Mouse (Mus musculus): ENCODE measurements around the gene Slc22a21. TPM values are rescaled to one million over a fixed set of nuclear protein-coding genes. Genes with fewer than 3 reads are reported as not detected.

The Slc22a21 gene
- 0.78 TPM for polyA plus RNA-seq (2017; shearing (Covaris generic))

GRCm38 (mm10) chr11:53979788-53980621 lies at the start of gene Slc22a21:
Gene Slc22a21, minus strand, starts transcription at chr11:53980332.

GRCm38 (mm10) chr11:54028044-54028951 lies 48.2 kb upstream of the Slc22a21 start, which contains the start of gene Slc22a4:
Gene Slc22a4, minus strand, starts transcription at chr11:54028090.

Other genes with a start within 250 kb of the Slc22a21 start
- gene Irf1, start 210.3 kb downstream of the Slc22a21 start, polyA plus RNA-seq (2017; shearing (Covaris generic)), result 521 TPM
- gene Gm17334, start 207.1 kb downstream of the Slc22a21 start, polyA plus RNA-seq (2017; shearing (Covaris generic)), result 2.5 TPM
- gene Gm12216, start 121.1 kb downstream of the Slc22a21 start, polyA plus RNA-seq (2017; shearing (Covaris generic)), result 44.5 TPM
- 36.2 TPM for gene Slc22a5, start 88.7 kb downstream of the Slc22a21 start, polyA plus RNA-seq (2017; shearing (Covaris generic))
- gene Slc22a4, start 47.8 kb upstream of the Slc22a21 start, polyA plus RNA-seq (2017; shearing (Covaris generic)), result not detected
- 1.7 TPM for gene Pdlim4, start 88.7 kb upstream of the Slc22a21 start, polyA plus RNA-seq (2017; shearing (Covaris generic))
- gene P4ha2, start 119.8 kb upstream of the Slc22a21 start, polyA plus RNA-seq (2017; shearing (Covaris generic)), result 0.29 TPM